ENCODE assay signal across 24 mouse cellular contexts in the genomic region with DNA sequence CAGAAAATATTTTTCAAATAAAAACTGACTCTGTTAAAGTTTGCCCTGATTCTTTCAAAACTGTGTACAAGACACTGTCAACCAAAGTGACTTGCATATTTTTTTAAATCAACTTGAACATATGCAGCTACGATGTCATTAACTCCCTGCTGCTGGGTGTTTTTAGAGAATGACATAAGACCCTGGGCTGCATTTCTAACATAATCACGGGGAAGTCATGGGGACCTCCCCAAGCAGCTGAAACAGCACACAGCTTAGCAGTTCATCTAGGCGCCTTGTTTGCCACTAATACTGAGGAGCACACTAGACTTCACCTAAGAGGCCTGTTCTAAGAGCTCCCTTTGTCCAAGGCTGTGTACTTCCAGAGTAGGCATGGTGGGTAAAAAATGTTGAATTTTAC.
DNase-seq lines count a peak whose midpoint lies in the region; ATAC-seq and TF ChIP-seq lines count a peak whose summit lies in the region.
"Had no signal": no experiment of that assay in that cellular context is flagged by ENCODE, and none has a peak within 500 bp of the region (broad histone marks: within the 10 kb centered on the region; RNA-seq: fewer than 3 reads in every experiment).

No protein-coding gene starts in this region.

- no peak for TF ChIP-seq CTCF in layer of hippocampus, adult 2 months (conservative IDR thresholded peaks at IDR 0.05)
- no peak for TF ChIP-seq CTCF in C2C12 (IDR thresholded peaks at IDR 0.05; ENCODE audit: control insufficient read depth, insufficient read depth, insufficient read length)
- no peak for TF ChIP-seq CTCF in brain, embryonic 14.5 days (IDR thresholded peaks at IDR 0.05; ENCODE audit: borderline replicate concordance, extremely low read depth, insufficient read depth, insufficient read length)

- H3K36me3 ChIP-seq in C2C12 (ENCODE audit: control insufficient read depth, insufficient read depth) = no peaks in the 10 kb centered on the region
- H3K36me3 ChIP-seq in limb, embryonic 10.5 days = no peaks in the 10 kb centered on the region
- H3K36me3 ChIP-seq: heart, embryonic 12.5 days; hindbrain, embryonic 15.5 days had no signal

- H3K4me3 ChIP-seq in layer of hippocampus, adult 2 months = no peak overlapping the region
- no peak overlapping the region for H3K4me3 ChIP-seq in C2C12 (ENCODE audit: insufficient read depth, poor library complexity, severe bottlenecking)
- no peak overlapping the region for H3K4me3 ChIP-seq in limb, embryonic 10.5 days
- H3K4me3 ChIP-seq: embryonic facial prominence, embryonic 10.5 days; gastrocnemius, adult 2 months; heart, embryonic 12.5 days; hindbrain, embryonic 15.5 days; megakaryocyte, embryonic 14.5 days had no signal

- no peaks in the 10 kb centered on the region for H3K79me3 ChIP-seq in C2C12 (ENCODE audit: low read depth)

- no peaks in the 10 kb centered on the region for H3K9me3 ChIP-seq in limb, embryonic 10.5 days (replicated peaks)
- H3K9me3 ChIP-seq: embryonic facial prominence, embryonic 10.5 days; heart, embryonic 12.5 days; hindbrain, embryonic 15.5 days; megakaryocyte, embryonic 14.5 days had no signal

- WGBS in limb, embryonic 10.5 days = 79% methylated on average over 3 of the region's 3 CpGs

- H3K27ac ChIP-seq in layer of hippocampus, adult 2 months = peak overlapping the region; percentile 80
- no peak overlapping the region for H3K27ac ChIP-seq in limb, embryonic 10.5 days
- H3K27ac ChIP-seq: embryonic facial prominence, embryonic 10.5 days had no signal

- no peaks in the 10 kb centered on the region for H3K27me3 ChIP-seq in C2C12 (ENCODE audit: control insufficient read depth, insufficient read depth, insufficient read length)
- H3K27me3 ChIP-seq in limb, embryonic 10.5 days (ENCODE audit: low read depth, poor library complexity, severe bottlenecking) = no peaks in the 10 kb centered on the region
- H3K27me3 ChIP-seq: heart, embryonic 12.5 days; hindbrain, embryonic 15.5 days; megakaryocyte, embryonic 14.5 days; Patski had no signal

- H3K79me2 ChIP-seq in C2C12 (ENCODE audit: control insufficient read depth, insufficient read depth) = no peaks in the 10 kb centered on the region

- peaks cover 17% of the 10 kb centered on the region for H3K4me1 ChIP-seq in limb, embryonic 10.5 days

- TF ChIP-seq POLR2A in brain, embryonic 14.5 days (IDR thresholded peaks at IDR 0.05; ENCODE audit: borderline replicate concordance, extremely low read depth, insufficient read depth, insufficient read length, poor library complexity, severe bottlenecking) = no peak

- no peak overlapping the region for H3ac ChIP-seq in C2C12 (ENCODE audit: control insufficient read depth, insufficient read length, low read depth)

- ATAC-seq in cerebellum, adult (ENCODE audit: insufficient number of reproducible peaks, low FRiP score, low TSS enrichment) = no peak
- ATAC-seq: activated CD4-positive, CD25-positive, alpha-beta regulatory T cell, adult 4 months; Patski had no signal

- DNase-seq in layer of hippocampus, adult 2 months (ENCODE audit: low spot score in 2 of 2) = no peak
- no peak for DNase-seq in layer of hippocampus, adult 9-11 months
- DNase-seq in brain, embryonic 14.5 days (ENCODE audit: low read depth) = peak; percentile 75
- DNase-seq in limb, embryonic 10.5 days (ENCODE audit: low spot score) = peak; percentile 11
- no peak for DNase-seq in ovary, adult 18-20 months (ENCODE audit: low spot score)
- DNase-seq: adrenal gland, postnatal 10 days; cerebellum, adult 2 months; gastrocnemius, adult 2 months; heart, postnatal 14 days; kidney, adult 11 months; layer of hippocampus, postnatal 36 days; liver; lung, postnatal 10 days; retina, postnatal 1 day; right cerebral cortex, postnatal 4 days; thymus, postnatal 25 days had no signal

TF ChIP-seq in C2C12, 6 proteins besides CTCF, POLR2A, EP300 and RAD21:
- no peak for TF ChIP-seq MYOG (IDR thresholded peaks at IDR 0.05; ENCODE audit: control insufficient read depth, extremely low read depth, insufficient read length)
- peak; percentile 66 for TF ChIP-seq MYOD1 (IDR thresholded peaks at IDR 0.05; ENCODE audit: control insufficient read depth, insufficient read length, low read depth)

Comparison
In these comparisons a context has a peak if more than half of its experiments do, and no peak if none do; other contexts are left out.
1. DNase-seq: peak in brain, embryonic 14.5 days (single experiment) and limb, embryonic 10.5 days (single experiment); none in layer of hippocampus, adult 2 months (0 of 2), layer of hippocampus, adult 9-11 months (single experiment) and ovary, adult 18-20 months (single experiment).